Comparison of ENCODE assay signal across 19 mouse cellular contexts in genomic region chr9:102995800-102996635, GRCm38 (mm10). TPM values are rescaled to one million over a fixed set of nuclear protein-coding genes. Genes with fewer than 3 reads are reported as not detected.
DNase-seq lines count a peak whose midpoint lies in the region; ATAC-seq and TF ChIP-seq lines count a peak whose summit lies in the region.
"Had no signal": no experiment of that assay in that cellular context is flagged by ENCODE, and none has a peak within 500 bp of the region (broad histone marks: within the 10 kb centered on the region; RNA-seq: fewer than 3 reads in every experiment).

No protein-coding gene starts in this region.

- no peak for TF ChIP-seq CTCF in lung, postnatal 0 days (IDR thresholded peaks at IDR 0.05)

- H3K27me3 ChIP-seq in lung, postnatal 0 days (replicated peaks; ENCODE audit: insufficient read depth, low read length), result no peaks in the 10 kb centered on the region
- peaks cover 8% of the 10 kb centered on the region; the same call in 1 of the 2 replicates for H3K27me3 ChIP-seq in kidney, embryonic 15.5 days
- H3K27me3 ChIP-seq in liver, embryonic 15.5 days, result no peaks in the 10 kb centered on the region
- H3K27me3 ChIP-seq: embryonic facial prominence, embryonic 13.5 days; lung, embryonic 15.5 days had no signal

- no peaks in the 10 kb centered on the region for H3K36me3 ChIP-seq in lung, postnatal 0 days (ENCODE audit: insufficient read depth, low read length)
- no peaks in the 10 kb centered on the region for H3K36me3 ChIP-seq in kidney, embryonic 15.5 days
- no peaks in the 10 kb centered on the region for H3K36me3 ChIP-seq in liver, embryonic 15.5 days (replicated peaks)
- H3K36me3 ChIP-seq: embryonic facial prominence, embryonic 13.5 days; limb, embryonic 12.5 days; lung, embryonic 15.5 days; midbrain, embryonic 10.5 days had no signal

- 69% methylated on average over 12 of the region's 12 CpGs for WGBS in lung, postnatal 0 days
- 61% methylated on average over 12 of the region's 12 CpGs for WGBS in kidney, embryonic 15.5 days
- WGBS in liver, embryonic 15.5 days (ENCODE audit: insufficient replicate concordance), result 56% methylated on average over 12 of the region's 12 CpGs

- no peak overlapping the region for H3K4me2 ChIP-seq in lung, postnatal 0 days (replicated peaks; ENCODE audit: low read depth, low read length)
- H3K4me2 ChIP-seq in kidney, embryonic 15.5 days, result no peak overlapping the region
- H3K4me2 ChIP-seq in liver, embryonic 15.5 days, result no peak overlapping the region
- H3K4me2 ChIP-seq: embryonic facial prominence, embryonic 13.5 days; heart, embryonic 11.5 days; hindbrain, embryonic 14.5 days; limb, embryonic 12.5 days; lung, embryonic 15.5 days had no signal

- no peaks in the 10 kb centered on the region for H3K4me1 ChIP-seq in lung, postnatal 0 days (ENCODE audit: insufficient read depth, low read depth, low read length)
- H3K4me1 ChIP-seq in kidney, embryonic 15.5 days, result peaks cover 23% of the 10 kb centered on the region
- H3K4me1 ChIP-seq in liver, embryonic 15.5 days (replicated peaks), result no peaks in the 10 kb centered on the region

- no peak overlapping the region for H3K9ac ChIP-seq in lung, postnatal 0 days (replicated peaks; ENCODE audit: low read depth)
- H3K9ac ChIP-seq in kidney, embryonic 15.5 days, result no peak overlapping the region
- H3K9ac ChIP-seq in liver, embryonic 15.5 days, result no peak overlapping the region
- H3K9ac ChIP-seq: embryonic facial prominence, embryonic 13.5 days; forebrain, postnatal 0 days; hindbrain, embryonic 14.5 days; limb, embryonic 12.5 days; lung, embryonic 15.5 days had no signal

- H3K4me3 ChIP-seq in lung, postnatal 0 days (ENCODE audit: low read depth, low read length), result no peak overlapping the region
- H3K4me3 ChIP-seq in kidney, embryonic 15.5 days (replicated peaks), result no peak overlapping the region
- H3K4me3 ChIP-seq in liver, embryonic 15.5 days (replicated peaks), result no peak overlapping the region
- H3K4me3 ChIP-seq: embryonic facial prominence, embryonic 13.5 days; layer of hippocampus, adult 2 months; left cerebral cortex, adult 2 months; limb, embryonic 12.5 days; lung, embryonic 15.5 days; midbrain, embryonic 10.5 days had no signal

- H3K9me3 ChIP-seq in lung, postnatal 0 days (ENCODE audit: low read length), result no peaks in the 10 kb centered on the region
- no peaks in the 10 kb centered on the region for H3K9me3 ChIP-seq in kidney, embryonic 15.5 days (replicated peaks)
- no peaks in the 10 kb centered on the region for H3K9me3 ChIP-seq in liver, embryonic 15.5 days (replicated peaks)
- H3K9me3 ChIP-seq: embryonic facial prominence, embryonic 13.5 days; limb, embryonic 12.5 days; lung, embryonic 15.5 days; midbrain, embryonic 10.5 days had no signal

- peak; percentile 44 for DNase-seq in lung, postnatal 0 days (ENCODE audit: low spot score)
- DNase-seq in lung, postnatal 25 days (ENCODE audit: low spot score), result no peak
- peak; percentile 85 for DNase-seq in yolk sac, embryonic 10.5 days (ENCODE audit: low spot score)
- DNase-seq in layer of hippocampus, postnatal 14 days (ENCODE audit: low spot score in 2 of 2), result no peak
- DNase-seq in embryo, embryonic 11 days, result no peak
- DNase-seq: adrenal gland, postnatal 25 days; cerebellum, adult 8-10 months; forebrain, postnatal 0 days had no signal

- no peak overlapping the region for H3K27ac ChIP-seq in lung, postnatal 0 days (ENCODE audit: low read length)
- no peak overlapping the region for H3K27ac ChIP-seq in kidney, embryonic 15.5 days
- no peak overlapping the region for H3K27ac ChIP-seq in liver, embryonic 15.5 days (replicated peaks)
- H3K27ac ChIP-seq: embryonic facial prominence, embryonic 13.5 days; hindbrain, embryonic 14.5 days; layer of hippocampus, adult 2 months; left cerebral cortex, adult 2 months; limb, embryonic 12.5 days; lung, embryonic 15.5 days; midbrain, embryonic 10.5 days had no signal

- ATAC-seq in lung, postnatal 0 days, result peak; percentile 35; the same call in 1 of the 2 replicates
- 0 out of 2 replicates have a peak, but pooled peaks have one; percentile 9 for ATAC-seq in kidney, embryonic 15.5 days (replicated peaks; ENCODE audit: low FRiP score)
- peak; percentile 45; the same call in 1 of the 2 replicates for ATAC-seq in liver, embryonic 15.5 days (ENCODE audit: insufficient read depth)
- ATAC-seq: forebrain, postnatal 0 days had no signal

- TF ChIP-seq EP300 in lung, postnatal 0 days (IDR thresholded peaks at IDR 0.05), result 0 out of 2 replicates have a peak, but pooled peaks have one; percentile 15

RNA-seq across cellular contexts. Expression of gene Slco2a1, which starts 7.5 kb away (rescaled TPM):
- 68.9 and 70.0 TPM in 2 replicates for polyA plus RNA-seq in lung, postnatal 0 days (2015; fragmentation: Nextera tagmentation; extraction: Ambion mirVana)
- 4.6 and 5.6 TPM in 2 replicates for polyA plus RNA-seq in kidney, embryonic 15.5 days (2015; fragmentation: Nextera tagmentation; extraction: Ambion mirVana)
- polyA plus RNA-seq in liver, embryonic 15.5 days (2015; fragmentation: Nextera tagmentation; extraction: Ambion mirVana), result 7.3 and 8.6 TPM in 2 replicates
- total RNA-seq in layer of hippocampus, postnatal 14 days (2021), result 1 to 10 TPM; 5.3 to 5.8 TPM
- total RNA-seq: monocyte, adult 5-6 weeks had no signal

Comparison
In these comparisons a context has a peak if more than half of its experiments do, and no peak if none do; other contexts are left out.
1. DNase-seq: peak in lung, postnatal 0 days (single experiment) and yolk sac, embryonic 10.5 days (single experiment); none in lung, postnatal 25 days (single experiment), layer of hippocampus, postnatal 14 days (0 of 2) and embryo, embryonic 11 days (single experiment).
2. Peak in every context shown above with its lines, with median percentiles within 50 percentile points of each other: ATAC-seq.